8 mouse cellular contexts compared by ENCODE assay signal in the genomic region with DNA sequence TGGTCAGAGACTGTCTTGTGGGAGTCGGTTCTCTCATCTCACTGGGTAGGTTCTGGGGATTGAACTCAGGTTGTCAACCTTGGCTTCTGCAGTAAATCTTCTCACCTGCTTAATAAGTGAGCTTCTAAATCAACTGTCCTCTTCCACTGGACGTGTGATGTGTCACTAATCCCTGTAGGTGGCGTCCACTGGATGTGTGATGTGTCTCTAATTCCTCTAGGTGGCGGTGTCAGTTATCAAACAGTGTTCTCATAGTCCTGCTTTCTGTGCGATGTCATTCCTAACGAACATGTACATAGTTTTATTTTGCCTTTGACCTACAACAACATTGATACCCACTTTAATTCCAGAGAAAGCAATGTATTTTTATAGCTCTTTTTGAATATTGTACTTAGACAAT. TPM values are rescaled to one million over a fixed set of nuclear protein-coding genes. Genes with fewer than 3 reads are reported as not detected.
A peak's percentile ranks its signal among the peaks of the same experiment; 100 is the strongest.
DNase-seq lines count a peak whose midpoint lies in the region; ATAC-seq and TF ChIP-seq lines count a peak whose summit lies in the region.

No protein-coding gene starts in this region.

- peak; percentile 78 for TF ChIP-seq CTCF in liver, embryonic 14.5 days (IDR thresholded peaks at IDR 0.05; ENCODE audit: low read depth)

- H3K4me1 ChIP-seq in liver, embryonic 14.5 days (replicated peaks; ENCODE audit: control insufficient read depth in 2 of 2, insufficient read depth in 2 of 2, low read length in 1 of 2), result 0 out of 4 replicates have a peak, but pooled peaks cover 0 to 2% of the 10 kb centered on the region in 2 experiments
- H3K4me1 ChIP-seq in liver, embryonic 12.5 days, result no peaks in the 10 kb centered on the region

- H3K36me3 ChIP-seq in liver, embryonic 14.5 days (replicated peaks; ENCODE audit: control insufficient read depth, insufficient read depth, low read depth), result no peaks in the 10 kb centered on the region
- no peaks in the 10 kb centered on the region for H3K36me3 ChIP-seq in liver, embryonic 12.5 days

- WGBS in liver, embryonic 14.5 days (ENCODE audit: insufficient replicate concordance), result 44% methylated on average over 6 of the region's 6 CpGs
- WGBS in liver, embryonic 12.5 days (ENCODE audit: insufficient replicate concordance), result 34% methylated on average over 6 of the region's 6 CpGs

- no peaks in the 10 kb centered on the region for H3K9me3 ChIP-seq in liver, embryonic 14.5 days (ENCODE audit: control insufficient read depth, low read length)
- H3K9me3 ChIP-seq in liver, embryonic 12.5 days (replicated peaks), result no peaks in the 10 kb centered on the region

- no peak overlapping the region for H3K9ac ChIP-seq in liver, embryonic 14.5 days (replicated peaks)
- no peak overlapping the region for H3K9ac ChIP-seq in liver, embryonic 12.5 days

- H3K4me3 ChIP-seq in liver, embryonic 14.5 days (ENCODE audit: insufficient read depth in 1 of 2, low read depth in 2 of 2, low read length in 2 of 2), result no peak overlapping the region
- no peak overlapping the region for H3K4me3 ChIP-seq in liver, embryonic 12.5 days

- H3K4me2 ChIP-seq in liver, embryonic 14.5 days (ENCODE audit: low read depth), result no peak overlapping the region
- no peak overlapping the region for H3K4me2 ChIP-seq in liver, embryonic 12.5 days

- no peaks in the 10 kb centered on the region for H3K27me3 ChIP-seq in liver, embryonic 14.5 days (ENCODE audit: control insufficient read depth, insufficient read depth, low read length)
- no peaks in the 10 kb centered on the region for H3K27me3 ChIP-seq in liver, embryonic 12.5 days (replicated peaks)

- no peak for TF ChIP-seq EP300 in liver, embryonic 14.5 days (IDR thresholded peaks at IDR 0.05; ENCODE audit: low read depth)

- DNase-seq in embryo, embryonic 10 days (ENCODE audit: low spot score), result peak; percentile 74
- DNase-seq in embryo, embryonic 9.5 days (ENCODE audit: extremely low spot score), result no peak
- peak; percentile 7 to 20 (median 17) for DNase-seq in liver, embryonic 14.5 days (ENCODE audit: low read depth in 3 of 3, low spot score in 3 of 3)
- peak; percentile 57 for DNase-seq in retina, embryonic 14.5 days (ENCODE audit: low spot score)
- no peak for DNase-seq in MN1 (ENCODE audit: low spot score)
- DNase-seq in thymus, postnatal 4 days, result no peak

- no peak for ATAC-seq in liver, embryonic 14.5 days (ENCODE audit: insufficient read depth)
- no peak for ATAC-seq in liver, embryonic 12.5 days
- peak; percentile 95 for ATAC-seq in common myeloid progenitor, adult 5-6 weeks (replicated peaks; ENCODE audit: low read depth, poor library complexity, severe bottlenecking)

- H3K27ac ChIP-seq in liver, embryonic 14.5 days, result no peak overlapping the region
- H3K27ac ChIP-seq in liver, embryonic 12.5 days, result no peak overlapping the region

RNA-seq across cellular contexts. Expression of gene Fsd1l, which starts 30.8 kb away (rescaled TPM):
- 0.45 and 0.47 TPM in 2 replicates for polyA plus RNA-seq in liver, embryonic 14.5 days (2012; rRNA removed)
- 0.53 and 1.2 TPM in 2 replicates for polyA plus RNA-seq in liver, embryonic 14.5 days (2014; fragmentation: Nextera tagmentation; extraction: Ambion mirVana)
- 1.5 TPM in 2 replicates for polyA plus RNA-seq in liver, embryonic 12.5 days (2016; fragmentation: Nextera tagmentation; extraction: Ambion mirVana)
- 5.8 and 7.1 TPM in 2 replicates for total RNA-seq in common myeloid progenitor, adult 5-6 weeks (2017)

Comparison
In these comparisons a context has a peak if more than half of its experiments do, and no peak if none do; other contexts are left out.
1. DNase-seq: peak in embryo, embryonic 10 days (single experiment), liver, embryonic 14.5 days (3 of 3) and retina, embryonic 14.5 days (single experiment); none in embryo, embryonic 9.5 days (single experiment), MN1 (single experiment) and thymus, postnatal 4 days (single experiment).